Mouse (Mus musculus) megakaryocyte, embryonic 14.5 days (primary cell): ENCODE results near the gene Snrk.

ENCODE experiments used
- FLI1 ChIP-seq: IDR thresholded peaks from 2 replicates; pipeline ENCODE4 v1.6.1; 2012; ENCODE audit warnings: low read length, inconsistent platforms, mixed read lengths
- GATA1 ChIP-seq: IDR thresholded peaks from 3 replicates; pipeline ENCODE4 v1.6.1; 2012; ENCODE audit warnings: mixed read lengths, low read length, inconsistent platforms, borderline replicate concordance

- TF ChIP-seq GATA1 (no peak), FLI1 (no peak)
Measured at GRCm38 (mm10) chr9:122186643-122187226, 69.7 kb downstream of the Snrk start.
